Mouse (Mus musculus): ENCODE data around the gene Upf2. TPM values are rescaled to one million over a fixed set of nuclear protein-coding genes. Genes with fewer than 3 reads are reported as not detected.

The Upf2 gene
- polyA plus RNA-seq, 1 experiment: 4.5 TPM

DNA sequence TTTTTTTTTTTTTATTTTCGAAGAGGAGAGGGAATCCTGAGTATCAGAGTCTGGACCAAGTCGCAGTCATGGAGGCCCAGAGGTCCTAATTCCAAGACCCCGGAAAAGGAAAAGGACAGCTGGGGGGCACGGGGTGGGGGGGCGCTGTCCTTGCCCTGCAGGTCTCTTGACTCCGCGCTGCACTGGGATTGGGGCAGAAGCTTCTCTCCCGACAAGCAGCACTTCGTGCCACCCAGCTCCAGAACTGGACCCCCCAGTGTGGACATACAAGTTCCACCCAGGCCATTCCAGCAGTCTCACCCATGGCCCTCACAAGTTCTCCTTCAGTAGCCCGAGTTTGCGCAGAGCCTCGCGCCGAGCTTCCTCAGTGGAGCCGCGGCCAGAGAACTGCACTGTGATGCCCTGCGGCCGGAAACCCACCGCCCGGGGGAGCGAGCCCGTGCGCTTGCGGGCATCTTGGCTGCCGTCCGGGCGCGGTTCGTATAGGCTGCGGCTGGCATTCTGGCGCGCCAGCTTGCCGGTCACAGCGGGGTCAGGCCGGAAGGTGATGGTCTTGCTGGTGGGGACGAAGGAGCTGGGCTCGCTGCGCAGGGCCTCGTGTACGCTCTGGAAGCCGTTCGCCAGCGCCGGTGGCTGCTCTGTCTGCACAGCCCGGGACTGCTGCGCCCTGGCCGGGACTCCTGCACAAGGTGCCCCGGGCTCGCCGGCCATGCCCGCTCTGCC is 148.9 kb downstream of the Upf2 start:
- DNase-seq: no peak
- no peak for TF ChIP-seq POLR2A (IDR thresholded peaks at IDR 0.05; ENCODE audit: borderline replicate concordance, extremely low read depth, low read depth, low read length)
- no peak for TF ChIP-seq CTCF (IDR thresholded peaks at IDR 0.05; ENCODE audit: insufficient read depth, low read length)
- Histone ChIP-seq H3K4me3 (replicated peaks; ENCODE audit: extremely low read depth, low read depth, low read length) (no peak overlapping the region), H3K4me1 (ENCODE audit: control insufficient read depth, insufficient read depth, low read length) (peaks cover 4% of the 10 kb centered on the region)
- 23% methylated on average over 51 of the region's 51 CpGs for WGBS

DNA sequence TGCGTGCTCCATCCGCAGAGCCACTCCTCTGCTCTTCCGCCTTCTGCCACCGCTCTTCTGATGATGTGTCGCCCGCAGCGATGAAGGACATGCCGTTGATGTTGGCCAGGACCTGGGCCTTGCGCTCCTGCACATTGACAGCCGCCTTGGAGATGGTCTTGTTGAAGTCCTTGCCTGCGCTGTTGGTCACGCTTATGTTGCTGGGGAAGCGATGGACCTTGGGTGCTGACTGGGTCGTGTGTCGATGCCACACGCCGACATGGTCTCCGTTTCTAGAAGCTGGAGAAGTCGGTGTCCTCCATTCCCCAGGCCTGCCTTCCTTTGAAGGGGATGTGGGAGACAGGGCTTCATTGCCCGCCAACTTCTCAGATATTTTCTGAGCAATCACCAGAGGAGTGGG is 149.5 kb downstream of the Upf2 start:
- 47% methylated on average over 20 of the region's 20 CpGs for WGBS
- no peak for TF ChIP-seq POLR2A (IDR thresholded peaks at IDR 0.05; ENCODE audit: borderline replicate concordance, extremely low read depth, low read depth, low read length)
- TF ChIP-seq CTCF (IDR thresholded peaks at IDR 0.05; ENCODE audit: insufficient read depth, low read length): no peak
- Histone ChIP-seq H3K4me3 (replicated peaks; ENCODE audit: extremely low read depth, low read depth, low read length) (no peak overlapping the region), H3K4me1 (ENCODE audit: control insufficient read depth, insufficient read depth, low read length) (peaks cover 4% of the 10 kb centered on the region)
- no peak for DNase-seq

DNA sequence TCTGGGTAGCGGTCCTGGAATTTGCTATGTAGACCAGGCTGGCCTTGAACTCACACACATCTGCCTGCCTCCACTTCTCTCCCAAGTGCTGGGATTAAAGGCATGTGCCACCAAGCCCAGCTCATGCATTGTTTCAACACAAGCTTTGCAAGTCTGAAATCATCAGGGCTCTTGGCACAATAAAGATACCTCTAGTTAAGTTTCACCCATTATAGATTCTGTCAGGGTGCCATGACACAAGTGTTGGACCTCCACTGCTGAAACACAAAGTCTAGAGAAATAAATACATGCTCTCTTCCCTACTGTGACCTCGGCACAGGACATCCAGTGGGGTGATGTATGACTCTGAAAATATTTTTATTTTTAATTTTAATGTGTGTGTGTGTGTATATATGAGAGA is 154.2 kb downstream of the Upf2 start:
- WGBS: 95% methylated on average over 2 of the region's 2 CpGs
- Histone ChIP-seq H3K4me3 (replicated peaks; ENCODE audit: extremely low read depth, low read depth, low read length) (no peak overlapping the region), H3K4me1 (ENCODE audit: control insufficient read depth, insufficient read depth, low read length) (no peaks in the 10 kb centered on the region)
- no peak for DNase-seq
- TF ChIP-seq POLR2A (IDR thresholded peaks at IDR 0.05; ENCODE audit: borderline replicate concordance, extremely low read depth, low read depth, low read length): no peak
- no peak for TF ChIP-seq CTCF (IDR thresholded peaks at IDR 0.05; ENCODE audit: insufficient read depth, low read length)

Other genes with a start within 250 kb of the Upf2 start
- 3.8 and 6.2 TPM in 2 replicates for gene Camk1d, start 237.0 kb upstream of the Upf2 start, polyA plus RNA-seq (2012; rRNA removed)
- 3.8 and 6.9 TPM in 2 replicates for gene Nudt5, start 106.5 kb upstream of the Upf2 start, polyA plus RNA-seq (2012; rRNA removed)
- gene Cdc123, start 106.3 kb upstream of the Upf2 start, polyA plus RNA-seq (2012; rRNA removed): 31.4 and 54.6 TPM in 2 replicates
- 1.3 and 1.5 TPM in 2 replicates for gene Gm13199, start 88.5 kb upstream of the Upf2 start, polyA plus RNA-seq (2012; rRNA removed)
- gene Sec61a2, start 56.0 kb upstream of the Upf2 start, polyA plus RNA-seq (2012; rRNA removed): 20.7 and 37.4 TPM in 2 replicates
- gene Dhtkd1, start 8.7 kb upstream of the Upf2 start, polyA plus RNA-seq (2012; rRNA removed): 1.3 and 2.1 TPM in 2 replicates
- gene Proser2, start 178.7 kb downstream of the Upf2 start, polyA plus RNA-seq (2012; rRNA removed): 7.2 and 10.2 TPM in 2 replicates

Measured in lung, adult 2 months (tissue).